Mouse (Mus musculus): ENCODE data around the gene 0610040J01Rik. TPM values are rescaled to one million over a fixed set of nuclear protein-coding genes. Genes with fewer than 3 reads are reported as not detected.

Gene 0610040J01Rik
- polyA plus RNA-seq (2016; fragmentation: Nextera tagmentation; extraction: Ambion mirVana), result 0.60 and 0.87 TPM in 2 replicates

DNA sequence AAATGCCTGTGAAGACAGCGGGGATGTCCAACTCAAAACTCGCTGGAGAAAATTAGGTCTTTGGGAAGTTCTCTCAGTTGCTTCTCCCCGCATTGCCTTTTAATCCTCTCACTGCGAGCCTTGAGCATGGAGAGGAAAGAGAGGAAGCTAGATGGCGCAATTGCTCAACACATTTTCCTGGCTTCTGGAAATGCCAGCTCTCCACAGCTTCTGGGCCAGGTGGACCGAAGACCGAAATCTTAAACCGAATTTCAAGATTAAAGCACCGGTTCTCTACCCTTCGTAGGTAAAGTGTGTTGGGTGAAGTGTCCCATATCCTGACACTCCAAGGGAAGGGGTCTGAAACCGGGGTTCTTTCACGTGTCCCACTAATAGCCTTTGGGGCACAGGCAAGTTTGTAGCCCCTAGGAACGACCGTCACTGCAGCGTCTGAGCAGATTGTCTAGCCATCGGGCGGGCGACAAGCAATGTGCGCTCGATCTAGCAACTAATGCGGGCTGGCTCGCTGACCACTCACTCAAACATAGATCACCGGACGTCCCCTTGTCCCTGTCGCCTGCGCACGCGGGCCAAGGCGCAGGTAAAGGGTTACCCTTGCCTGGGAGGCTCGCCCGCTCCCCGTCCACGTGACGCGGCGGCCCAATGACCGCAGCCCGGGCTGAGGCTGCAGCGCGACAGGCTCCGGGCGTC lies at the start of gene 0610040J01Rik:
0610040J01Rik (plus strand) TSS at position 545 of the 690 bp plus-strand sequence.
- H3K9ac ChIP-seq, result peak within 1 kb of the TSS; percentile 59
- H3K4me3 ChIP-seq, result peak within 1 kb of the TSS; percentile 57
- WGBS, result 3% methylated on average over 42 of the region's 42 CpGs
- H3K4me2 ChIP-seq, result peak within 1 kb of the TSS; percentile 94
- no peaks in the 10 kb centered on the region for H3K36me3 ChIP-seq
- H3K27ac ChIP-seq (ENCODE audit: poor library complexity, severe bottlenecking), result no peak within 1 kb of the TSS
- no peaks in the 10 kb centered on the region for H3K4me1 ChIP-seq (replicated peaks)
- peaks cover 26% of the 10 kb centered on the region for H3K27me3 ChIP-seq (replicated peaks)
- peaks cover 7% of the 10 kb centered on the region; the same call in 1 of the 2 replicates for H3K9me3 ChIP-seq (replicated peaks)
- ATAC-seq (ENCODE audit: insufficient number of reproducible peaks, low FRiP score), result peak; percentile 78

DNA sequence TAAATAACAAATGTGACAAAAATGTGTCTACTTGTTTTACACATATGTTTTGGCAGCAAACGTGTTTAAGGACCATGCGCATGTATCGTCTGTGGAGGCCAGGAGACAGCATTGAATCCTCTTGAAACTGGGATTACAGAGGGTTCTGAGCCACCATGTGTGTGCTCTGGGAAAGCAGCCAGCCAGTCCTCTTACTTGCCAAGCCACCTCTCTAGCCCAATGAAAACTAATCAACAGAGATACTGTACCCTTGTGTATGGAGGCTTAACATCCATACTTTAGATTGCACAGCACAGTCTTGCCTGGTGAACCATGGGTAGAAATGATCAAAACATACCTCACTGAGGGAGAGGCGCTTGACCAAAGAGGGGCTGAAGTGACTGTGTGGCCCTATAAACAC lies 46.3 kb upstream of the 0610040J01Rik start:
- ATAC-seq (ENCODE audit: insufficient number of reproducible peaks, low FRiP score), result no peak
- H3K4me1 ChIP-seq (replicated peaks), result no peaks in the 10 kb centered on the region

DNA sequence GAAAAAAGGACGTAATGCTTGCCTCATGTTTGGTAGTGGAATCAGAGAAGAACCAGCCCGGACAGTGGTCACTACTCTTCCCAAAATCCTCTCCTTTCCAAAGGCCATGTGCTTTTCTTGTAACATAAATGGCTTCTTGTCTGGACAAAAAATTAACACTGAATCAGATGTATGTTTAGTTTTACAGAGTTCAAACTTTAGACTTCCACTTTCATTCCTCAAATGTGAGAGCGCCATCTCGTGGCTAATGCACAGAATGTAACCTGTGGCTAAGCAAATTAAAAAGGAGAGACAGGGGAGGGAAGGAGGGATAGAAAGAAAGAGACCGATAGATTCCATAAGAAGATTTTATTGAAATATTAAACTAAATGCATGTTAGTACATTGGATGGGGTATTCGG lies 45.4 kb upstream of the 0610040J01Rik start:
- Histone ChIP-seq H3K4me2 (no peak overlapping the region), H3K27me3 (replicated peaks) (no peaks in the 10 kb centered on the region), H3K4me1 (replicated peaks) (no peaks in the 10 kb centered on the region), H3K4me3 (no peak overlapping the region), H3K9me3 (replicated peaks) (peaks cover 5% of the 10 kb centered on the region; the same call in 1 of the 2 replicates), H3K27ac (ENCODE audit: poor library complexity, severe bottlenecking) (no peak overlapping the region), H3K36me3 (no peaks in the 10 kb centered on the region), H3K9ac (no peak overlapping the region)
- WGBS, result 37% methylated on average over 6 of the region's 6 CpGs
- ATAC-seq (ENCODE audit: insufficient number of reproducible peaks, low FRiP score), result no peak

More for the DNA sequence above, 46.3 kb upstream of the 0610040J01Rik start:
- Histone ChIP-seq H3K4me3 (no peak overlapping the region), H3K9ac (no peak overlapping the region), H3K4me2 (no peak overlapping the region), H3K9me3 (replicated peaks) (peaks cover 5% of the 10 kb centered on the region; the same call in 1 of the 2 replicates), H3K27ac (ENCODE audit: poor library complexity, severe bottlenecking) (no peak overlapping the region), H3K27me3 (replicated peaks) (no peaks in the 10 kb centered on the region), H3K36me3 (no peaks in the 10 kb centered on the region)
- 84% methylated on average over 4 of the region's 4 CpGs for WGBS

DNA sequence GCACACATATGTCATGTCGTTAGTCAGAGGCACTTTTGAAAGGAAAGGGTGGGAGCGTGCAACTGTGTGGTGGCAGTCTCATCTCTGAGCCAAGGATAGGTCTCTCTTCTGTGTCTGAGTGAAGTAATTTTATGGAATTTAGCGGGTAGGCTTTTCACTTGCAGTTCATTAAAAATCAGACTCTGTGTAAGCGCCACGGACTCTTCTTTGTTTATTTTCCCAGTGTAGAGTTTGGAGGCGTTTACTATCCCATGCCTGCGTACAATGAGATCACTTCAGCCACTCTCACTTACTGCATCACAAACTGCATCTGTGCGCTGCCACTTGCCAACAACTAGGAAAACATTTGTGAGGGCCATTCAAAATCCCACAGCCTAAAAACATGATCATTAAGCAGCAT lies 44.7 kb upstream of the 0610040J01Rik start:
- Histone ChIP-seq H3K27me3 (replicated peaks) (no peaks in the 10 kb centered on the region), H3K9ac (no peak overlapping the region), H3K4me2 (no peak overlapping the region), H3K36me3 (no peaks in the 10 kb centered on the region), H3K27ac (ENCODE audit: poor library complexity, severe bottlenecking) (no peak overlapping the region), H3K4me1 (replicated peaks) (no peaks in the 10 kb centered on the region), H3K4me3 (no peak overlapping the region), H3K9me3 (replicated peaks) (peaks cover 5% of the 10 kb centered on the region; the same call in 1 of the 2 replicates)
- no peak for ATAC-seq (ENCODE audit: insufficient number of reproducible peaks, low FRiP score)
- WGBS, result 74% methylated on average over 8 of the region's 8 CpGs

DNA sequence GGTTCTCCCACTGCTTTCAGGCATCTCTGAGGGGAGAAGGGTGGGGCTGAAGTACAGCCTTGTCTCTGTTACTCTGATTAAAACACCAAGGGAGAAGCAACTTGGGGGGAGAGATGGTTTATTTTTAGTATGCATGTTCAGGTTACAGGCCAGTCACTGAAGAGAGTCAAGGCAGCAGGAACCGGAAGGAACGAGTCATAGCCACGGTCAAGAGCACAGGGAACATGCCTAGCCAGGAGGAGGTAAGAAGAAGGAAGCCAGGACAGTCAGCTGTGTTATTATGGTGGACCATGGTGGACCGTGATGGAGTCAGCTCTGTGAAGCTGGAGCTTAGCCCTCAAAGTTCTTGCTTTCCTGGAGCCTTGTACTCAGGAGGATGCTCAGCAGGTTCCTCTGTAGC lies 43.9 kb upstream of the 0610040J01Rik start:
- H3K4me1 ChIP-seq (replicated peaks), result no peaks in the 10 kb centered on the region
- H3K4me2 ChIP-seq, result no peak overlapping the region
- H3K9me3 ChIP-seq (replicated peaks), result peaks cover 5% of the 10 kb centered on the region; the same call in 1 of the 2 replicates
- H3K27me3 ChIP-seq (replicated peaks), result no peaks in the 10 kb centered on the region
- ATAC-seq (ENCODE audit: insufficient number of reproducible peaks, low FRiP score), result no peak
- H3K9ac ChIP-seq, result no peak overlapping the region
- H3K4me3 ChIP-seq, result no peak overlapping the region
- no peaks in the 10 kb centered on the region for H3K36me3 ChIP-seq
- H3K27ac ChIP-seq (ENCODE audit: poor library complexity, severe bottlenecking), result no peak overlapping the region
- 52% methylated on average over 4 of the region's 4 CpGs for WGBS

DNA sequence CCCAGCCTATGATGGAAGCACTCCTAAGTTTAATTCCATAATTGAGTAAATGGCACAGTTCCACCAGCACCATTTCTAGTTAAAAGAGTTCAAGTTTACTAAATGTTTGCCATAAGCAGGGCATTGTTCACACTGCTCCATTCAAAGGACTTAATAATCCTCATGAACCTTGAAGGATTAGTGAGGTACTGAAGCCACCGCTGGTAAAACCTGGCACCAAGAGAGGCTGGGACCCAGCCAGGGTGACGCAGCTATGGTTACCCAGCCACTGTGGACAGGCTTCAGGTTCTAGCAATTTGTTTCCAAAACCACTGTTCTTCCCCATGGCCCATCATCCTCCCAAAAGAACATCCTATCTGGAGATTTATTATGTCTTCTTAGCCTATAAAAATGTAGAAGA lies 39.2 kb upstream of the 0610040J01Rik start:
- no peak overlapping the region for H3K4me3 ChIP-seq
- no peak overlapping the region for H3K4me2 ChIP-seq
- 71% methylated on average over 2 of the region's 2 CpGs for WGBS
- no peak for ATAC-seq (ENCODE audit: insufficient number of reproducible peaks, low FRiP score)
- H3K9ac ChIP-seq, result no peak overlapping the region
- H3K36me3 ChIP-seq, result no peaks in the 10 kb centered on the region
- no peaks in the 10 kb centered on the region for H3K9me3 ChIP-seq (replicated peaks)
- no peaks in the 10 kb centered on the region for H3K27me3 ChIP-seq (replicated peaks)
- no peaks in the 10 kb centered on the region for H3K4me1 ChIP-seq (replicated peaks)
- no peak overlapping the region for H3K27ac ChIP-seq (ENCODE audit: poor library complexity, severe bottlenecking)

DNA sequence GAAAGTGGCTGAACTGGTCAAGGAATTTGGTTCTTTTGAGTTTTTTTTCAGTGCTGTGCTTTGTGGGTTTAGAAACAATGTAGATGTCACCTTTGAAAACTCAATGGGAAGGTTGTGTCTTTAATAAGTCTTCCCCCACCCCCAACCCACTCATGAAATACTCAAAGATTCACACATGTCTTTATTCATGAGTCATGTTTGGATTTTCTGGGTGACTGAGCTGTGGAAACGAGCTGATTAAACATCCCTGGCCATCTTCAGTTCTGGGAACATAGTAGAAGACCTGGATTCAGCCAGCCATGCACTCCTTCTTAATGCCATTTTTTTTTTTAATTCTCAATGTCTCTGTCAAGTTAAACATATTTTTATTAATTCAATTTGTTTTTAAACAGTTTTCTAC lies 38.6 kb upstream of the 0610040J01Rik start:
- ATAC-seq (ENCODE audit: insufficient number of reproducible peaks, low FRiP score), result no peak
- WGBS, result 67% methylated on average over 1 of the region's 1 CpGs
- H3K9me3 ChIP-seq (replicated peaks), result no peaks in the 10 kb centered on the region
- H3K27ac ChIP-seq (ENCODE audit: poor library complexity, severe bottlenecking), result no peak overlapping the region
- H3K4me3 ChIP-seq, result no peak overlapping the region
- no peaks in the 10 kb centered on the region for H3K4me1 ChIP-seq (replicated peaks)
- no peak overlapping the region for H3K4me2 ChIP-seq
- no peaks in the 10 kb centered on the region for H3K36me3 ChIP-seq
- no peak overlapping the region for H3K9ac ChIP-seq
- H3K27me3 ChIP-seq (replicated peaks), result no peaks in the 10 kb centered on the region

DNA sequence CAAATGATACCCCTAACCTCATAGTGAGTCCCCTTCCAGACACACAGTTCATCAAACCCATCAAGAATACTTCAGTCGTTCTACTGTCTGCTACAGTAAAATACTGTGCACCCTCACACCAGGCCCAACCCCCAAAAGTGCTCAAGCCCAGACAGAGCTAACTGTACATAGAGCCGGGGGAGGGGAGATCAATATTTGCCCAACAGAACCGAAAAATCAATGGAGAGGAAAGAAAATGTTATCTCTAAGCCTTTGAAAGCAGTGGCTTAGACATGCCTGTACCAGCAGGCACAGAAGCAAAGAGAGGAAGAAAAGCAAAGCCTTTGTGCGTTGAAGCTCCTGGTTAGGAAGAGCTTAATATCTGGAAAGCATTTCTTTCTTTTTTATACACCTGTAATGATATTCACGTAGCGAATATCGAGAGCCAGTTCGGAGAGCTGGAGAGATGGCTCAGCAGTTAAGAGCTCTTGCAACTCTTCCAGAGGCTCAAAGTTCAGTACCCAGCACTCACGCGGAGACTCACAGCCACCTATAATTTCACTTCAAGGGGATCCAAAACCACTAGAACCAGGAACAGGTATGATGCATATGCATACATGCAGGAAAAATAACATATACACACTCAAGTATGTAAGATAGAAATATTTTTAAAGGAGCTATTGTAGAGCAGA lies 23.9 kb upstream of the 0610040J01Rik start:
- no peaks in the 10 kb centered on the region for H3K4me1 ChIP-seq (replicated peaks)
- H3K27ac ChIP-seq (ENCODE audit: poor library complexity, severe bottlenecking), result no peak overlapping the region
- no peak overlapping the region for H3K4me3 ChIP-seq
- no peaks in the 10 kb centered on the region for H3K36me3 ChIP-seq
- WGBS, result 79% methylated on average over 10 of the region's 10 CpGs
- no peaks in the 10 kb centered on the region for H3K27me3 ChIP-seq (replicated peaks)
- no peak for ATAC-seq (ENCODE audit: insufficient number of reproducible peaks, low FRiP score)
- H3K4me2 ChIP-seq, result no peak overlapping the region
- no peaks in the 10 kb centered on the region for H3K9me3 ChIP-seq (replicated peaks)
- no peak overlapping the region for H3K9ac ChIP-seq

DNA sequence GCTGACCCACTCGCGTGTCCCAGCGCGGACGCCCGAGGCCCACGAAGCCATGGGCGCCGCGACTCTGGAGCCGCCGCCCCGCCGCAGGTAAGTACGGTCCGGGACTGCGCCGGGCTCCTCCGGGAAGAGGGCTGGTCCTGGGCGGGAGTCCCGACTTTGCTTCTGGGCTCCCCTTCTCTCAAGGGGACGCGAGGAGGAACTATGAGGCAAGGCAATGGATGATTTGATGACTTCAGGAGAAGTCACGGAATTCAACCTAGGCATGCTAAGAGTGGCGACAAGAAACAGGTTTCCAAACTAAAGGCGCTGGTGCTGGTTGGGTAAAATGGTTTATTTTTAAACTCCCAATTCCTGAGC lies 324 bp downstream of the 0610040J01Rik start:
- no peak for ATAC-seq (ENCODE audit: insufficient number of reproducible peaks, low FRiP score)
- Histone ChIP-seq H3K27me3 (replicated peaks) (peaks cover 26% of the 10 kb centered on the region), H3K4me3 (peak overlapping the region; percentile 57), H3K4me1 (replicated peaks) (no peaks in the 10 kb centered on the region), H3K36me3 (no peaks in the 10 kb centered on the region), H3K4me2 (peak overlapping the region; percentile 94), H3K9ac (peak overlapping the region; percentile 59), H3K9me3 (replicated peaks) (peaks cover 2% of the 10 kb centered on the region; the same call in 1 of the 2 replicates), H3K27ac (ENCODE audit: poor library complexity, severe bottlenecking) (no peak overlapping the region)
- WGBS, result 2% methylated on average over 26 of the region's 26 CpGs

DNA sequence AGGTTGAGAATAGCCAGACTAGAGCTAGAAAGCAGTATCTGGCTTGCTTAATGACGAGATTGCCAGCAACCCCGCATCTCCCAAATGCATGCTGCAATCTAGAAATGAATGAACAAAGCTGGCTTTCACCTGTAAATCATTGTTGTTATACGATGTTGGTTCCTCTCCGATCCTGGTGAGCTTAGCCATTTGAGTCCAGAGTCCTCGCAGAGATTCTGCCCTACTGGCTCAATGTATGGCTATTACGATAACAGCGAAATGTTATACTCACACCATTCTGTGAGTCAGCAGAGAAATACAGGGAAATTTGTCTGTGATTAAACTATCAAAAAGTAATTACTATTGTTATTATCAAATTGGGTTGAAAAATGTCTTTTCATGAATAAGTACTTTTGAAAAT lies 4.5 kb downstream of the 0610040J01Rik start:
- 86% methylated on average over 7 of the region's 7 CpGs for WGBS
- Histone ChIP-seq H3K9ac (no peak overlapping the region), H3K4me3 (no peak overlapping the region), H3K27ac (ENCODE audit: poor library complexity, severe bottlenecking) (no peak overlapping the region), H3K36me3 (no peaks in the 10 kb centered on the region), H3K27me3 (replicated peaks) (peaks cover 23% of the 10 kb centered on the region), H3K9me3 (replicated peaks) (no peaks in the 10 kb centered on the region), H3K4me2 (no peak overlapping the region), H3K4me1 (replicated peaks) (peaks cover 5% of the 10 kb centered on the region; the same call in 1 of the 2 replicates)
- ATAC-seq (ENCODE audit: insufficient number of reproducible peaks, low FRiP score), result no peak

DNA sequence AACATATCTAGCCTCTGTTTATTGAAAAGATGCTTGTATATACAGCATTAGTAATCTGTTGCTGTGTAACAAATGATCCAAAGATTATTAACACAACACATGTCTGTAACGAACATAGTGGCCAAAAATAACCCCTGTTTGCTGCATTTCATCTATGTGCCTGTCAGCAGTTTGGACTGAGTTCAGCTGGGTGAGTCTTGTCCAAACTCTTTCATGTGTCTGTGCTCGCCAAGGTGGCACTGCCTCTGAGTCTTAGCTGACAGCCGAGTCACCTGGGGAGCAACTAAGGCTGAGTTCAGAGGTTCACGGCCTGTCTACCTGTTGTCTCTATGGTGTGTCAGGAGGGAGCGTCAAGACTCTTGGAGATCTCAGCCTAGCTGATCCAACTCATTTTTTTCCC lies 5.1 kb downstream of the 0610040J01Rik start:
- H3K4me1 ChIP-seq (replicated peaks), result peaks cover 9% of the 10 kb centered on the region; the same call in 1 of the 2 replicates
- H3K4me3 ChIP-seq, result no peak overlapping the region
- no peak overlapping the region for H3K9ac ChIP-seq
- H3K27ac ChIP-seq (ENCODE audit: poor library complexity, severe bottlenecking), result no peak overlapping the region
- WGBS, result 60% methylated on average over 5 of the region's 5 CpGs
- peaks cover 20% of the 10 kb centered on the region for H3K27me3 ChIP-seq (replicated peaks)
- no peak for ATAC-seq (ENCODE audit: insufficient number of reproducible peaks, low FRiP score)
- no peaks in the 10 kb centered on the region for H3K9me3 ChIP-seq (replicated peaks)
- no peaks in the 10 kb centered on the region for H3K36me3 ChIP-seq
- no peak overlapping the region for H3K4me2 ChIP-seq
